Mouse (Mus musculus) macrophage (primary cell): ENCODE data around the gene Unc80. TPM values are rescaled to one million over a fixed set of nuclear protein-coding genes. Genes with fewer than 3 reads are reported as not detected.
"Not testable (repeated sequence)": the region's sequence is repeated elsewhere in the genome, so short reads cannot be mapped to it uniquely, and the experiment has no call there.

ENCODE experiments used
- H3K27ac ChIP-seq: fragments of 350-480 bp; formaldehyde crosslinking; 2 replicates; pipeline ENCODE4 v1.9.0; 2021
- H3K36me3 ChIP-seq: fragments of 350-480 bp; formaldehyde crosslinking; 2 replicates; pipeline ENCODE4 v1.9.0; 2021; ENCODE audit errors: inconsistent target
- H3K4me3 ChIP-seq: fragments of 350-480 bp; formaldehyde crosslinking; 2 replicates; pipeline ENCODE4 v1.9.0; 2021; ENCODE audit errors: inconsistent target
- H3K79me2 ChIP-seq: fragments of 350-480 bp; formaldehyde crosslinking; 2 replicates; pipeline ENCODE4 v1.9.0; 2021; ENCODE audit errors: inconsistent target
- WGBS: methylation state at CpG from one replicate; pipeline ENCODE4 v1.1.7; 2026; ENCODE audit warnings: inconsistent platforms; ENCODE audit not compliant: missing documents; 5-methylcytosine and 5-hydroxymethylcytosine counted together
- polyA plus RNA-seq: library from polyadenylated mRNA; stranded (reverse); fragments of 250-400 nt; gene quantifications from 3 replicates; pipeline ENCODE4 v1.2.4, GENCODE M21; 2018; ENCODE audit warnings: inconsistent platforms

Unc80 gene
- polyA plus RNA-seq, 1 experiment from 2014 or later, result not detected

- H3K79me2 ChIP-seq, result no peaks in the 10 kb centered on the region
- WGBS, result 11% methylated on average over 6 of the region's 7 CpGs
- H3K4me3 ChIP-seq, result no peak overlapping the region
- no peak overlapping the region for H3K27ac ChIP-seq
- no peaks in the 10 kb centered on the region for H3K36me3 ChIP-seq
Measured at GRCm38 (mm10) chr1:66672812-66673211, 204.6 kb downstream of the Unc80 start.

- no peaks in the 10 kb centered on the region for H3K79me2 ChIP-seq
- H3K27ac ChIP-seq, result no peak overlapping the region
- H3K4me3 ChIP-seq, result no peak overlapping the region
- 80% methylated on average over 14 of the region's 14 CpGs for WGBS
- no peaks in the 10 kb centered on the region for H3K36me3 ChIP-seq
Measured at GRCm38 (mm10) chr1:66677928-66678327, 209.8 kb downstream of the Unc80 start.

- Histone ChIP-seq H3K79me2 (no peaks in the 10 kb centered on the region), H3K4me3 (no peak overlapping the region), H3K36me3 (no peaks in the 10 kb centered on the region), H3K27ac (no peak overlapping the region)
- WGBS, result 43% methylated on average over 2 of the region's 2 CpGs
Measured at GRCm38 (mm10) chr1:66678662-66679061, 210.5 kb downstream of the Unc80 start.

- Histone ChIP-seq H3K4me3 (no peak overlapping the region), H3K36me3 (no peaks in the 10 kb centered on the region), H3K79me2 (no peaks in the 10 kb centered on the region), H3K27ac (no peak overlapping the region)
- 69% methylated on average over 5 of the region's 5 CpGs for WGBS
Measured at GRCm38 (mm10) chr1:66682974-66683373, 214.8 kb downstream of the Unc80 start.

GRCm38 (mm10) chr1:66691772-66692171 is 223.6 kb downstream of the Unc80 start:
- H3K36me3 ChIP-seq, result no peaks in the 10 kb centered on the region
- 93% methylated on average over 3 of the region's 3 CpGs for WGBS
- no peak overlapping the region for H3K4me3 ChIP-seq
- H3K27ac ChIP-seq, result no peak overlapping the region
- H3K79me2 ChIP-seq, result no peaks in the 10 kb centered on the region

GRCm38 (mm10) chr1:66692308-66692707 is 224.1 kb downstream of the Unc80 start:
- Histone ChIP-seq H3K4me3 (no peak overlapping the region), H3K36me3 (no peaks in the 10 kb centered on the region), H3K27ac (no peak overlapping the region), H3K79me2 (no peaks in the 10 kb centered on the region)
- 100% methylated on average over 1 of the region's 1 CpGs for WGBS

GRCm38 (mm10) chr1:66692780-66693392 is 224.7 kb downstream of the Unc80 start:
- H3K79me2 ChIP-seq, result no peaks in the 10 kb centered on the region
- no peak overlapping the region for H3K27ac ChIP-seq
- WGBS, result 78% methylated on average over 7 of the region's 8 CpGs
- H3K4me3 ChIP-seq, result no peak overlapping the region
- H3K36me3 ChIP-seq, result no peaks in the 10 kb centered on the region

GRCm38 (mm10) chr1:66694266-66694665 is 226.1 kb downstream of the Unc80 start:
- H3K36me3 ChIP-seq, result no peaks in the 10 kb centered on the region
- H3K4me3 ChIP-seq, result no peak overlapping the region
- H3K27ac ChIP-seq, result no peak overlapping the region
- H3K79me2 ChIP-seq, result no peaks in the 10 kb centered on the region
- 25% methylated on average over 5 of the region's 5 CpGs for WGBS

- no peaks in the 10 kb centered on the region for H3K36me3 ChIP-seq
- WGBS, result 98% methylated on average over 7 of the region's 7 CpGs
- no peak overlapping the region for H3K4me3 ChIP-seq
- H3K79me2 ChIP-seq, result no peaks in the 10 kb centered on the region
- H3K27ac ChIP-seq, result no peak overlapping the region
Measured at GRCm38 (mm10) chr1:66695296-66695695, 227.1 kb downstream of the Unc80 start.

- peaks cover 35% of the 10 kb centered on the region for H3K79me2 ChIP-seq
Measured at GRCm38 (mm10) chr1:66699630-66700029, 231.5 kb downstream of the Unc80 start.

GRCm38 (mm10) chr1:66700149-66700692 is 232.1 kb downstream of the Unc80 start:
- WGBS, result 17% methylated on average over 5 of the region's 5 CpGs
- Histone ChIP-seq H3K79me2 (peaks cover 41% of the 10 kb centered on the region), H3K36me3 (no peaks in the 10 kb centered on the region), H3K27ac (peak overlapping the region; percentile 40), H3K4me3 (peak overlapping the region; percentile 15; the same call in 1 of the 2 replicates)

More at GRCm38 (mm10) chr1:66699630-66700029, 231.5 kb downstream of the Unc80 start:
- H3K27ac ChIP-seq, H3K36me3 ChIP-seq, H3K4me3 ChIP-seq: not testable (repeated sequence)
- 87% methylated on average over 10 of the region's 10 CpGs for WGBS

GRCm38 (mm10) chr1:66700693-66701575 is 232.8 kb downstream of the Unc80 start, which contains the start of gene Rpe:
Rpe (plus strand) TSS chr1:66700831.
- Histone ChIP-seq H3K79me2 (peaks cover 48% of the 10 kb centered on the region), H3K27ac (peak within 1 kb of the TSS; percentile 48), H3K36me3 (no peaks in the 10 kb centered on the region), H3K4me3 (peak within 1 kb of the TSS; percentile 85)
- under 1% methylated on average over 73 of the region's 73 CpGs for WGBS

- Histone ChIP-seq H3K36me3 (peaks cover under 1% of the 10 kb centered on the region; the same call in 1 of the 2 replicates), H3K27ac (peak overlapping the region; percentile 48), H3K4me3 (peak overlapping the region; percentile 85), H3K79me2 (peaks cover 54% of the 10 kb centered on the region)
- WGBS, result 15% methylated on average over 2 of the region's 2 CpGs
Measured at GRCm38 (mm10) chr1:66701576-66701940, 233.4 kb downstream of the Unc80 start.

GRCm38 (mm10) chr1:66702623-66703345 is 234.6 kb downstream of the Unc80 start:
- H3K79me2 ChIP-seq, result peaks cover 66% of the 10 kb centered on the region
- WGBS, result 61% methylated on average over 3 of the region's 4 CpGs
- no peak overlapping the region for H3K27ac ChIP-seq
- H3K4me3 ChIP-seq, result no peak overlapping the region
- peaks cover 6% of the 10 kb centered on the region; the same call in 1 of the 2 replicates for H3K36me3 ChIP-seq
